Mouse (Mus musculus) hindbrain, postnatal 0 days (tissue): ENCODE measurements around the gene Defb29. TPM values are rescaled to one million over a fixed set of nuclear protein-coding genes. Genes with fewer than 3 reads are reported as not detected.
A peak's percentile ranks its signal among the peaks of the same experiment; 100 is the strongest.

Experiments
- ATAC-seq: fragments of 200-750 bp; cut with Nextera tagmentation; 2 replicates; pipeline ENCODE4 v1.8.0; 2017; ENCODE audit warnings: mild to moderate bottlenecking, moderate TSS enrichment, moderate library complexity
- DNase-seq: peaks from one replicate; pipeline ENCODE4 v3.0.0-alpha.2; 2015; ENCODE audit warnings: low spot score
- H3K27ac ChIP-seq: fragments of 300-500 bp; sonication (generic); 2 replicates; pipeline ENCODE4 v1.5.1; 2014; ENCODE audit warnings: mild to moderate bottlenecking
- H3K27me3 ChIP-seq: fragments of 300-500 bp; sonication (generic); 2 replicates; pipeline ENCODE4 v1.6.1; 2014; ENCODE audit warnings: low read length, mixed read lengths; ENCODE audit not compliant: insufficient read depth
- H3K36me3 ChIP-seq: fragments of 300-500 bp; sonication (generic); 2 replicates; pipeline ENCODE4 v1.6.1; 2014; ENCODE audit warnings: low read length, mixed read lengths; ENCODE audit not compliant: insufficient read depth
- H3K4me1 ChIP-seq: fragments of 300-500 bp; sonication (generic); 2 replicates; pipeline ENCODE4 v1.6.1; 2014; ENCODE audit warnings: antibody characterized with exemption, low read length, mixed read lengths; ENCODE audit not compliant: insufficient read depth
- H3K4me2 ChIP-seq: fragments of 300-500 bp; sonication (generic); 2 replicates; pipeline ENCODE4 v1.6.1; 2014; ENCODE audit warnings: low read depth, mild to moderate bottlenecking, low read length, moderate library complexity, mixed read lengths
- H3K4me3 ChIP-seq: fragments of 300-500 bp; sonication (generic); 2 replicates; pipeline ENCODE4 v1.5.1; 2014; ENCODE audit warnings: low read length
- H3K9ac ChIP-seq: fragments of 300-500 bp; sonication (generic); replicated peaks from 2 replicates; pipeline ENCODE4 v1.6.1; 2014; ENCODE audit warnings: mild to moderate bottlenecking, low read length, moderate library complexity, mixed read lengths
- H3K9me3 ChIP-seq: fragments of 300-500 bp; sonication (generic); 2 replicates; pipeline ENCODE4 v1.6.1; 2016; ENCODE audit warnings: low read length, mixed read lengths
- CTCF ChIP-seq: IDR thresholded peaks from 2 replicates; pipeline ENCODE4 v1.5.1; 2016; ENCODE audit warnings: antibody characterized with exemption, control low read depth, low read depth
- WGBS: fragments of 180-500 bp; shearing (Covaris S2); extraction: QIAGEN DNeasy Blood & Tissue Kit; methylation state at CpG from one replicate; pipeline ENCODE4 v1.1.7; 2014; 5-methylcytosine and 5-hydroxymethylcytosine counted together
- polyA plus RNA-seq: library from polyadenylated mRNA; unstranded; fragments of >200 nt; fragmentation: Nextera tagmentation; extraction: Ambion mirVana; gene quantifications from 2 replicates; pipeline ENCODE4 v1.2.1, GENCODE M21; 2015
- total RNA-seq: library from RNA; depleted of rRNA; stranded (reverse); fragments of >200 nt; gene quantifications from 2 replicates; pipeline ENCODE4 v1.2.3, GENCODE M21; 2014

The Defb29 gene
- total and polyA plus RNA-seq, 2 experiments from 2014 or later, result not detected

GRCm38 (mm10) chr2:152544691-152545090 lies 4.8 kb upstream of the Defb29 start:
- peak; percentile 79 for TF ChIP-seq CTCF

GRCm38 (mm10) chr2:152543478-152543877 lies 3.6 kb upstream of the Defb29 start:
- DNase-seq (no peak), ATAC-seq (no peak)
- WGBS, result 81% methylated on average over 4 of the region's 4 CpGs
- Histone ChIP-seq H3K27ac (no peak overlapping the region), H3K9me3 (no peaks in the 10 kb centered on the region), H3K4me2 (no peak overlapping the region), H3K4me1 (no peaks in the 10 kb centered on the region), H3K36me3 (no peaks in the 10 kb centered on the region), H3K9ac (no peak overlapping the region), H3K27me3 (no peaks in the 10 kb centered on the region), H3K4me3 (no peak overlapping the region)
- no peak for TF ChIP-seq CTCF

More at GRCm38 (mm10) chr2:152544691-152545090, 4.8 kb upstream of the Defb29 start:
- ATAC-seq (peak; percentile 73), DNase-seq (peak; percentile 71)
- Histone ChIP-seq H3K9me3 (no peaks in the 10 kb centered on the region), H3K27me3 (no peaks in the 10 kb centered on the region), H3K27ac (no peak overlapping the region), H3K4me3 (no peak overlapping the region), H3K4me2 (no peak overlapping the region), H3K4me1 (no peaks in the 10 kb centered on the region), H3K36me3 (no peaks in the 10 kb centered on the region), H3K9ac (no peak overlapping the region)
- 19% methylated on average over 4 of the region's 4 CpGs for WGBS

GRCm38 (mm10) chr2:152542897-152543296 lies 3.0 kb upstream of the Defb29 start:
- no peaks in the 10 kb centered on the region for H3K4me1 ChIP-seq
- no peaks in the 10 kb centered on the region for H3K9me3 ChIP-seq
- no peaks in the 10 kb centered on the region for H3K27me3 ChIP-seq
- H3K27ac ChIP-seq, result no peak overlapping the region
- ATAC-seq, result no peak
- H3K4me3 ChIP-seq, result no peak overlapping the region
- DNase-seq, result no peak
- H3K4me2 ChIP-seq, result no peak overlapping the region
- 73% methylated on average over 2 of the region's 2 CpGs for WGBS
- H3K36me3 ChIP-seq, result no peaks in the 10 kb centered on the region
- no peak for TF ChIP-seq CTCF
- H3K9ac ChIP-seq, result no peak overlapping the region

GRCm38 (mm10) chr2:152541979-152542378 lies 2.1 kb upstream of the Defb29 start:
- ATAC-seq (no peak), DNase-seq (no peak)
- H3K27ac ChIP-seq, result no peak overlapping the region
- no peak for TF ChIP-seq CTCF
- WGBS, result 89% methylated on average over 9 of the region's 9 CpGs
- no peak overlapping the region for H3K4me2 ChIP-seq
- H3K27me3 ChIP-seq, result no peaks in the 10 kb centered on the region
- no peak overlapping the region for H3K4me3 ChIP-seq
- no peak overlapping the region for H3K9ac ChIP-seq
- no peaks in the 10 kb centered on the region for H3K4me1 ChIP-seq
- no peaks in the 10 kb centered on the region for H3K9me3 ChIP-seq
- H3K36me3 ChIP-seq, result no peaks in the 10 kb centered on the region

- Histone ChIP-seq H3K27ac (no peak within 1 kb of the TSS), H3K9ac (no peak within 1 kb of the TSS), H3K27me3 (no peaks in the 10 kb centered on the region), H3K4me2 (no peak within 1 kb of the TSS), H3K4me1 (no peaks in the 10 kb centered on the region), H3K9me3 (no peaks in the 10 kb centered on the region), H3K4me3 (no peak within 1 kb of the TSS), H3K36me3 (no peaks in the 10 kb centered on the region)
- ATAC-seq, result no peak
- no peak for DNase-seq
- TF ChIP-seq CTCF, result no peak
- 74% methylated on average over 4 of the region's 4 CpGs for WGBS
Observed at GRCm38 (mm10) chr2:152517981-152518380, 21.9 kb downstream of the Defb29 start, which contains the start of gene Defb28. Gene Defb28 (plus strand): TSS chr2:152518255.

GRCm38 (mm10) chr2:152516084-152516483 lies 23.8 kb downstream of the Defb29 start:
- no peak overlapping the region for H3K4me3 ChIP-seq
- no peak for DNase-seq
- H3K9me3 ChIP-seq, result no peaks in the 10 kb centered on the region
- no peak overlapping the region for H3K27ac ChIP-seq
- 54% methylated on average over 4 of the region's 4 CpGs for WGBS
- no peak overlapping the region for H3K9ac ChIP-seq
- ATAC-seq, result no peak
- H3K36me3 ChIP-seq, result no peaks in the 10 kb centered on the region
- TF ChIP-seq CTCF, result no peak
- H3K4me1 ChIP-seq, result no peaks in the 10 kb centered on the region
- H3K27me3 ChIP-seq, result no peaks in the 10 kb centered on the region
- H3K4me2 ChIP-seq, result no peak overlapping the region

- WGBS, result 48% methylated on average over 1 of the region's 1 CpGs
- Histone ChIP-seq H3K27me3 (no peaks in the 10 kb centered on the region), H3K9ac (no peak within 1 kb of the TSS), H3K9me3 (no peaks in the 10 kb centered on the region), H3K4me2 (no peak within 1 kb of the TSS), H3K4me3 (no peak within 1 kb of the TSS), H3K4me1 (no peaks in the 10 kb centered on the region), H3K36me3 (no peaks in the 10 kb centered on the region), H3K27ac (no peak within 1 kb of the TSS)
- ATAC-seq, result no peak
- no peak for DNase-seq
- no peak for TF ChIP-seq CTCF
Observed at GRCm38 (mm10) chr2:152511592-152511991, 28.3 kb downstream of the Defb29 start, which contains the start of gene Defb26. Gene Defb26 (minus strand): TSS chr2:152511692.
